Comparison of ENCODE assay signal across 28 mouse cellular contexts in the genomic region with DNA sequence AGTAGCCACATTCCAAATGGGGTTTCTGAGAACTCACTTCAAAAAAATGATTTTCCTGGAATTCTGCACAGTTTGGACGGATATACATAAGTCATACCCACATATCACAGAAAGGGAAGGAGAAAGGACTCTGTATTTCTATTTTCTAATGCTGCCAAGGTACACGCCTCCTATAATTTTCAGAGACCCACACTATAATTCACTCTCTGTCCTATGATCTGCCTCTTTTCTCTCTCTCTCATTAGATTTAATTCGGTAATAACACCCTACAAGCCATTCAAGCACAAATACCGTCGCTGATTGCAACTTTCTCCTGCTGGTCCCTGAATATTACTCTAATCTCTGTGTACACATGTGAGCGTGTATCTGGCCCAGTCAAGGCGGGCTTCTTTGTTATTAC.
"Had no signal": no experiment of that assay in that cellular context is flagged by ENCODE, and none has a peak within 500 bp of the region (broad histone marks: within the 10 kb centered on the region; RNA-seq: fewer than 3 reads in every experiment).

No protein-coding gene starts in this region.

- ATAC-seq: intestine, embryonic 16.5 days; liver, embryonic 12.5 days had no signal

- H3K9ac ChIP-seq: heart, embryonic 13.5 days; heart, embryonic 15.5 days; hindbrain, embryonic 13.5 days; hindbrain, embryonic 15.5 days; kidney, embryonic 15.5 days; limb, embryonic 13.5 days; limb, embryonic 15.5 days; liver, embryonic 12.5 days; liver, embryonic 14.5 days had no signal

- H3K4me3 ChIP-seq: heart, adult 2 months; heart, embryonic 13.5 days; heart, embryonic 15.5 days; hindbrain, embryonic 13.5 days; hindbrain, embryonic 15.5 days; kidney, embryonic 15.5 days; limb, embryonic 13.5 days; limb, embryonic 15.5 days; liver, embryonic 12.5 days had no signal

- H3K27me3 ChIP-seq: heart, embryonic 13.5 days; heart, embryonic 15.5 days; hindbrain, embryonic 13.5 days; hindbrain, embryonic 15.5 days; kidney, embryonic 15.5 days; limb, embryonic 13.5 days; limb, embryonic 15.5 days; liver, embryonic 12.5 days had no signal

- H3K27ac ChIP-seq: heart, adult 2 months; heart, embryonic 13.5 days; heart, embryonic 15.5 days; hindbrain, embryonic 13.5 days; hindbrain, embryonic 15.5 days; hindbrain, postnatal 0 days; kidney, embryonic 15.5 days; kidney, postnatal 0 days; limb, embryonic 13.5 days; limb, embryonic 15.5 days; liver, embryonic 12.5 days; liver, embryonic 14.5 days had no signal

- H3K36me3 ChIP-seq: heart, embryonic 13.5 days; heart, embryonic 15.5 days; hindbrain, embryonic 13.5 days; hindbrain, embryonic 15.5 days; kidney, embryonic 15.5 days; limb, embryonic 13.5 days; limb, embryonic 15.5 days; liver, embryonic 12.5 days had no signal

- H3K4me1 ChIP-seq: heart, embryonic 13.5 days; heart, embryonic 15.5 days; kidney, embryonic 15.5 days; limb, embryonic 13.5 days; limb, embryonic 15.5 days; liver, embryonic 12.5 days had no signal

- DNase-seq: gastrocnemius, postnatal 14 days; gastrocnemius, postnatal 36 days; heart, adult 11 months; heart, adult 2 months; heart, postnatal 14 days; heart, postnatal 36 days; kidney, adult 11 months; kidney, adult 2 months; kidney, adult 9 months; kidney, postnatal 14 days; kidney, postnatal 36 days; layer of hippocampus, adult 9-11 months; layer of hippocampus, postnatal 36 days; left cerebral cortex, postnatal 4 days; lung, adult 18-20 months had no signal

- H3K9me3 ChIP-seq: heart, embryonic 13.5 days; heart, embryonic 15.5 days; hindbrain, embryonic 13.5 days; hindbrain, embryonic 15.5 days; kidney, embryonic 15.5 days; limb, embryonic 13.5 days; limb, embryonic 15.5 days; liver, embryonic 12.5 days had no signal

- H3K4me2 ChIP-seq: heart, embryonic 11.5 days; heart, embryonic 13.5 days; heart, embryonic 15.5 days; hindbrain, embryonic 13.5 days; hindbrain, embryonic 15.5 days; kidney, embryonic 15.5 days; limb, embryonic 13.5 days; limb, embryonic 15.5 days; liver, embryonic 12.5 days had no signal
